Mouse (Mus musculus): ENCODE results near the gene Ugt1a6a. TPM values are rescaled to one million over a fixed set of nuclear protein-coding genes. Genes with fewer than 3 reads are reported as not detected.

The Ugt1a6a gene
- polyA plus RNA-seq, 1 experiment from 2014 or later: 0.80 TPM

DNA sequence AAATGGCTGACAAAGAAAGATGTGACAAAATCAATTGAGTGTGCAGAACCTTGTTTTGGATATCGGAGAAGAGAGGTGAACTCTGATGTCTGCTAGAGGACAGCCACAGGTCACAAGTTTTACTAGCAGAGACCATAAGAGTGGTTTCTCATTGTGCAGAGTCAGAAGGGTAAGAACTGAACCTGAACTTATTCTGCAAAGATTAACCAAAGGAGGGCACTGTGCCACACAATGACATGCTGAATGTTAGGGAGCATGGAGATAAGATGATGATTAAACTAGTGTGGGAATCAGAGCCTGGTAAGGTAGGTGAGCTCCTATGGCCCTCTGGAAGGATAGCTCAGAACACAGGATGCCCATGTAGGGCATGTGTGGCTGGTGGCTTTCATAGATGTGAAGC lies 61.1 kb downstream of the Ugt1a6a start:
- no peak for DNase-seq (ENCODE audit: low spot score)
- Histone ChIP-seq H3K9ac (ENCODE audit: low read depth, low read length) (no peak overlapping the region), H3K27ac (ENCODE audit: low read depth, low read length) (no peak overlapping the region), H3K9me3 (ENCODE audit: control insufficient read depth, low read length) (no peaks in the 10 kb centered on the region), H3K4me3 (ENCODE audit: low read depth, low read length) (no peak overlapping the region), H3K36me3 (ENCODE audit: control insufficient read depth, insufficient read depth, low read length) (no peaks in the 10 kb centered on the region), H3K4me2 (no peak overlapping the region), H3K4me1 (replicated peaks; ENCODE audit: control insufficient read depth, insufficient read depth, low read length) (no peaks in the 10 kb centered on the region), H3K27me3 (replicated peaks; ENCODE audit: control insufficient read depth, insufficient read depth, low read length) (no peaks in the 10 kb centered on the region)
- WGBS: 90% methylated on average over 1 of the region's 1 CpGs
- ATAC-seq (replicated peaks; ENCODE audit: low FRiP score): no peak

DNA sequence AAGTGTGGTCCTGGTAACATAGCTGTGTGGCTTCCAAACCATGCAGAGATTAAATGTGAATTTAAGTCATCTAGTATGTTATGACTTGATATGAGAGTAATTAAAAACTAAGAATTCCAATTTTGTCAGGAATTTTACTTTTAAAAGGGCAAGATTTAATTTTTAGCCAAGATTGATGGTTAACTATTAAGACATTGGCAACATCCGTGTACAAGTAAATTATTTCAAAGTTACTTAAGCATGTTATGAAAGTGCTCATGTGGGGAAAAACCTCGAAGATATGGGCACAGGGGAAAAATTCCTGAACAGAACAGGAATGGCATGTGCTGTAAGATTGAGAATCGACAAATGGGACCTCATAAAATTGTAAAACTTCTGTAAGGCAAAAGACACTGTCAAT lies 62.8 kb downstream of the Ugt1a6a start:
- WGBS: 67% methylated on average over 3 of the region's 3 CpGs
- Histone ChIP-seq H3K36me3 (ENCODE audit: control insufficient read depth, insufficient read depth, low read length) (no peaks in the 10 kb centered on the region), H3K27ac (ENCODE audit: low read depth, low read length) (no peak overlapping the region), H3K9ac (ENCODE audit: low read depth, low read length) (no peak overlapping the region), H3K4me3 (ENCODE audit: low read depth, low read length) (no peak overlapping the region), H3K9me3 (ENCODE audit: control insufficient read depth, low read length) (no peaks in the 10 kb centered on the region), H3K4me2 (no peak overlapping the region), H3K4me1 (replicated peaks; ENCODE audit: control insufficient read depth, insufficient read depth, low read length) (no peaks in the 10 kb centered on the region), H3K27me3 (replicated peaks; ENCODE audit: control insufficient read depth, insufficient read depth, low read length) (no peaks in the 10 kb centered on the region)
- DNase-seq (ENCODE audit: low spot score) (no peak), ATAC-seq (replicated peaks; ENCODE audit: low FRiP score) (no peak)

DNA sequence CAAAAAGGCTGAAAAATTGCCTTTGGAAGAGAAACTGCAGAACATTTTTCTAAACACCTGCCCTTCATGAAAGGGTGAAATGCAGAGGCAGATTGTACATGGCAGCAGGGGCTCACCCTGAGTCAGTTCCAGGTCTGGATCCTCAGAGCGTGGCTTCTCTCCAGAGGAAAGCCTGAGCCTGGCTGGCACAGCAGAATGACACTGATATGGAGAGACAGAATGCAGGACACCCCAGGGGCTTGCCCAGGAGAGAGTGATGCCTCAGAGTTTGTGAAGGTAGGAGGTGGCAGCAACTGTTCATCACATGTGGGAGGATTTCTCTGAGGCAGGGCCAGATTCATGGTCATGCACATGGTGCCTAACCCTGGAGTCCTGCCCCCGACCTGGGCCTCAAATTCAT lies 65.4 kb downstream of the Ugt1a6a start:
- 73% methylated on average over 2 of the region's 2 CpGs for WGBS
- Histone ChIP-seq H3K9ac (ENCODE audit: low read depth, low read length) (no peak overlapping the region), H3K4me2 (no peak overlapping the region), H3K27ac (ENCODE audit: low read depth, low read length) (no peak overlapping the region), H3K36me3 (ENCODE audit: control insufficient read depth, insufficient read depth, low read length) (no peaks in the 10 kb centered on the region), H3K27me3 (replicated peaks; ENCODE audit: control insufficient read depth, insufficient read depth, low read length) (no peaks in the 10 kb centered on the region), H3K4me1 (replicated peaks; ENCODE audit: control insufficient read depth, insufficient read depth, low read length) (no peaks in the 10 kb centered on the region), H3K9me3 (ENCODE audit: control insufficient read depth, low read length) (no peaks in the 10 kb centered on the region; the same call in 1 of the 2 replicates), H3K4me3 (ENCODE audit: low read depth, low read length) (no peak overlapping the region)
- ATAC-seq (replicated peaks; ENCODE audit: low FRiP score): no peak
- no peak for DNase-seq (ENCODE audit: low spot score)

DNA sequence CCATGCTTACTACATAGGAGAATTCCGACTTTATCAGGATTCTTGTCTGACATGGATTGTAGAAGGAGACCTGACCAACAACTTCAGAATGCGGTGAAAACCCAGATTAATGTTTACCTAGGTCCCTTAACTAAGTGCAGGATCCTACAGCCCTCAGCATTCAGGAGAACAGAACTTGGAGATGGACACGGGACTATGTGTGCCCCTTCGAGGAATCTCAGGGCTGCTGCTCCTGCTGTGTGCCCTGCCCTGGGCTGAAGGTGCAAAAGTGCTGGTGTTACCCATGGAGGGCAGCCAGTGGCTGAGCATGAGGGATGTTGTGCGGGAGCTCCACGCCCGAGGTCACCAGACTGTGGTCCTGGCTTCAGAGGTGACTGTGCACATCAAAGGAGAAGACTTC lies 65.8 kb downstream of the Ugt1a6a start, which contains the start of gene Ugt1a2:
TSS of gene Ugt1a2 (plus strand) at position 146 of the 400 bp plus-strand sequence.
- Histone ChIP-seq H3K9me3 (ENCODE audit: control insufficient read depth, low read length) (no peaks in the 10 kb centered on the region; the same call in 1 of the 2 replicates), H3K9ac (ENCODE audit: low read depth, low read length) (no peak within 1 kb of the TSS), H3K4me2 (no peak within 1 kb of the TSS), H3K4me3 (ENCODE audit: low read depth, low read length) (no peak within 1 kb of the TSS), H3K27ac (ENCODE audit: low read depth, low read length) (no peak within 1 kb of the TSS), H3K36me3 (ENCODE audit: control insufficient read depth, insufficient read depth, low read length) (no peaks in the 10 kb centered on the region), H3K4me1 (replicated peaks; ENCODE audit: control insufficient read depth, insufficient read depth, low read length) (no peaks in the 10 kb centered on the region), H3K27me3 (replicated peaks; ENCODE audit: control insufficient read depth, insufficient read depth, low read length) (no peaks in the 10 kb centered on the region)
- 64% methylated on average over 7 of the region's 7 CpGs for WGBS
- ATAC-seq (replicated peaks; ENCODE audit: low FRiP score): no peak
- DNase-seq (ENCODE audit: low spot score): no peak

DNA sequence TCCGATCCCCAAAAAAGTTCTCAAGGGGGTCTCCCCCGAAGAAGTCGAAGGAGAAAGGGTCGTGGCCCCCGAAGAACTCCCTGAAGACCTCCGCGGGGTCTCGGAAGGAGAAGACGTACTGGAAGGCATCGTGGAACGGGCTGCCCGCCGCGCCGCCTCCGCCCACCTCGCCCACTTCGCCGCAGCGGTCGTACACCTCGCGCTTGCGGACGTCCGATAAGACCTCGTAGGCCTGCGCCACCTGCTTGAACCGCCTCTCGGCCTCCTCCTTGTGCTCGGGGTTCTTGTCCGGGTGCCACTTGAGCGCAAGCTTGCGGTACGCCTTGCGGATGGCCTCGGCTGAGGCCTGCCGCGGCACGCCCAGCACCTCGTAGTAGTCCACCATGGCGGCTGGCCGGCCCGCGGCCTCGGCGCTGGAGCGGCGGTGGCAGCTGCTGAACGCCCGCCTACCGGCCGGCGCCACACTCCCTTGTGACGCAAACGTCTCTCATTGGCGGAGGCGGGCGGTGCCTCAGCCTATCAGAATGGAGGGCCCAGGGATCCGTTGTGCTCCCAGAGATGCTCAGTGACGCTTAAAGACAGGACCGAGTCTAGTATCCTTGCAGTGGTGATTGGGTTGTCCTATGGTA lies 70.8 kb downstream of the Ugt1a6a start, which contains the start of gene Dnajb3:
TSS of gene Dnajb3 (minus strand) at position 489 of the 629 bp plus-strand sequence.
- no peaks in the 10 kb centered on the region; the same call in 1 of the 2 replicates for H3K9me3 ChIP-seq (ENCODE audit: control insufficient read depth, low read length)
- ATAC-seq (replicated peaks; ENCODE audit: low FRiP score) (peak; percentile 88), DNase-seq (ENCODE audit: low spot score) (peak; percentile 82)
- H3K4me3 ChIP-seq (ENCODE audit: low read depth, low read length): peak within 1 kb of the TSS; percentile 56
- H3K9ac ChIP-seq (ENCODE audit: low read depth, low read length): peak within 1 kb of the TSS; percentile 76
- H3K4me2 ChIP-seq: peak within 1 kb of the TSS; percentile 77
- peak within 1 kb of the TSS; percentile 83 for H3K27ac ChIP-seq (ENCODE audit: low read depth, low read length)
- WGBS: 6% methylated on average over 62 of the region's 62 CpGs
- no peaks in the 10 kb centered on the region for H3K27me3 ChIP-seq (replicated peaks; ENCODE audit: control insufficient read depth, insufficient read depth, low read length)
- no peaks in the 10 kb centered on the region for H3K36me3 ChIP-seq (ENCODE audit: control insufficient read depth, insufficient read depth, low read length)
- H3K4me1 ChIP-seq (replicated peaks; ENCODE audit: control insufficient read depth, insufficient read depth, low read length): peaks cover 3% of the 10 kb centered on the region; the same call in 1 of the 2 replicates

DNA sequence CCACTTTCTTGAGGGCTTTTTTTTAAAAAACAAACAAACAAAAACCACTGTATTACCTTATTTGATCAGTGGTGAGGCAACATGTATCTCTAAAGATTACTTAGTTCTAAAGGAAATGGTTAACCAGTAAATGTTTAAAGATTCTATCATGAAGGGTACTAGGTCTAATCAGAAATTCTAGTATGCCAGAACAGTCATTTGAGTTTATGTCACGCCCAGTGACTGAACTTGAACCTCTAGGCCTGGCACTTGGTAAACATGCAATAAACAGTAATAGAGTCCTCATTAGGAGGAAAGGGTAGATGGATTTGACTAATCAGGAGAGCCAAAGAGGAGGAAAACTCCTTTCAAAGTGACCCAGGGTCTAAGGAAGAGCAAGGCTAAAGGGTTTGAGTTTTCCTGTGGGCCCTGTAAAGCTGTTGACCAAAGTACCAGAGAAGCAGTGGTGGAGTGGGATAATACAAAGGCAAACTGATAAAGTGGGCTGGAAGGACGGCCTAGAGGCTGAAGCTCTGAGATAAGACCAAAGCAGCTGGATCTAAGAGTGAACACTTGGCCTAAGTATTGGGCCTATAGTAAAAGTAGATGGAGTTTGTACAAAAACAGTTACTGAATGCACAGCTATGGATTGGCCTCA lies 72.4 kb downstream of the Ugt1a6a start:
- Histone ChIP-seq H3K4me3 (ENCODE audit: low read depth, low read length) (no peak overlapping the region), H3K27me3 (replicated peaks; ENCODE audit: control insufficient read depth, insufficient read depth, low read length) (no peaks in the 10 kb centered on the region), H3K27ac (ENCODE audit: low read depth, low read length) (peak overlapping the region; percentile 83), H3K36me3 (ENCODE audit: control insufficient read depth, insufficient read depth, low read length) (no peaks in the 10 kb centered on the region), H3K4me2 (peak overlapping the region; percentile 37), H3K9me3 (ENCODE audit: control insufficient read depth, low read length) (peaks cover 7% of the 10 kb centered on the region), H3K9ac (ENCODE audit: low read depth, low read length) (no peak overlapping the region), H3K4me1 (replicated peaks; ENCODE audit: control insufficient read depth, insufficient read depth, low read length) (peaks cover 3% of the 10 kb centered on the region; the same call in 1 of the 2 replicates)
- ATAC-seq (replicated peaks; ENCODE audit: low FRiP score): peak; percentile 88
- DNase-seq (ENCODE audit: low spot score): peak; percentile 32
- 47% methylated on average over 2 of the region's 2 CpGs for WGBS

DNA sequence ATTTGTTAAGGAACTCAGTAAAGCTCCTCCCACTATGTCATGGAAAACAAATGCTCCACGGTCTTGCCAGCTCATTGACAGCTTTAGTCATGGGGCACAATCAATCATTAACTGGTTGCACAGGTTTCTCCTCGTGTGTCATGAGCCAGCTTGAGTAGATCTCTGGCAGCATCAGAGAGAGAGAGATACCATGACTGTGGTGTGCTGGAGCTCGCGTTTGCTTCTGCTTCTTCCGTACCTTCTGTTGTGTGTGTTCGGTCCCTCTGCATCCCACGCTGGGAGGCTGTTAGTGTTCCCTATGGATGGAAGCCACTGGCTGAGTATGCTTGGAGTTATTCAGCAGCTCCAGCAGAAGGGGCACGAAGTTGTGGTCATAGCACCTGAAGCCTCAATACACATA lies 77.2 kb downstream of the Ugt1a6a start, which contains the start of gene Ugt1a1:
TSS of gene Ugt1a1 (plus strand) at position 148 of the 400 bp plus-strand sequence.
- Histone ChIP-seq H3K27ac (ENCODE audit: low read depth, low read length) (no peak within 1 kb of the TSS), H3K9me3 (ENCODE audit: control insufficient read depth, low read length) (peaks cover 50% of the 10 kb centered on the region), H3K4me3 (ENCODE audit: low read depth, low read length) (no peak within 1 kb of the TSS), H3K9ac (ENCODE audit: low read depth, low read length) (no peak within 1 kb of the TSS), H3K36me3 (ENCODE audit: control insufficient read depth, insufficient read depth, low read length) (no peaks in the 10 kb centered on the region), H3K4me2 (no peak within 1 kb of the TSS), H3K4me1 (replicated peaks; ENCODE audit: control insufficient read depth, insufficient read depth, low read length) (peaks cover 3% of the 10 kb centered on the region; the same call in 1 of the 2 replicates), H3K27me3 (replicated peaks; ENCODE audit: control insufficient read depth, insufficient read depth, low read length) (no peaks in the 10 kb centered on the region)
- WGBS: 64% methylated on average over 8 of the region's 8 CpGs
- no peak; the same call in 1 of the 2 replicates for ATAC-seq (replicated peaks; ENCODE audit: low FRiP score)
- DNase-seq (ENCODE audit: low spot score): peak; percentile 42

DNA sequence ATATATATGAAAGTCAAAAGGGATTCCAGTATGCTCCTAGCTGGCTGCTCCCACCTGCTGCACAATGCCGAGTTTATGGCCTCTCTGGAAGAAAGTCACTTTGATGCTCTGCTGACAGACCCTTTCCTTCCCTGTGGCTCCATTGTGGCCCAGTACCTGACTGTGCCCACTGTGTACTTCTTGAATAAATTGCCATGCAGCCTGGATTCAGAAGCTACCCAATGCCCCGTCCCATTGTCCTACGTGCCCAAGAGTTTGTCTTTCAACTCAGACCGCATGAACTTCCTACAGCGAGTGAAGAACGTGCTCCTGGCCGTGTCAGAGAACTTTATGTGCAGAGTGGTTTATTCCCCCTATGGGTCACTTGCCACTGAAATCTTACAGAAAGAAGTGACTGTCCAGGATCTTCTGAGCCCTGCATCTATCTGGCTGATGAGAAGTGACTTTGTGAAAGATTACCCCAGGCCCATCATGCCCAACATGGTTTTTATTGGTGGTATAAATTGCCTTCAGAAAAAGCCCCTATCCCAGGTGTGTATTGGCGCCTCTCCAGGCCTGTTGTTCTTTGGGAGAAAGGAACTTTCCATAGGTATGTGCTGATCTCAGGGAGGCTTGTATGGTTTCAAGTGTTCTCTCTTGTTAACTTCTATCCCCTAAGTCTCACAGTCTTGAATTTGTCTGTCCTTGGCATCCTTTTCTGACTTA lies 77.9 kb downstream of the Ugt1a6a start:
- peak; percentile 34 for DNase-seq (ENCODE audit: low spot score)

More for the DNA sequence above, 77.9 kb downstream of the Ugt1a6a start:
- Histone ChIP-seq H3K36me3 (ENCODE audit: control insufficient read depth, insufficient read depth, low read length) (no peaks in the 10 kb centered on the region), H3K9me3 (ENCODE audit: control insufficient read depth, low read length) (peaks cover 57% of the 10 kb centered on the region), H3K4me2 (no peak overlapping the region), H3K4me1 (replicated peaks; ENCODE audit: control insufficient read depth, insufficient read depth, low read length) (peaks cover 2% of the 10 kb centered on the region; the same call in 1 of the 2 replicates), H3K9ac (ENCODE audit: low read depth, low read length) (no peak overlapping the region), H3K27me3 (replicated peaks; ENCODE audit: control insufficient read depth, insufficient read depth, low read length) (no peaks in the 10 kb centered on the region), H3K4me3 (ENCODE audit: low read depth, low read length) (no peak overlapping the region), H3K27ac (ENCODE audit: low read depth, low read length) (no peak overlapping the region)
- ATAC-seq (replicated peaks; ENCODE audit: low FRiP score): peak; percentile 6; the same call in 1 of the 2 replicates
- WGBS: 60% methylated on average over 8 of the region's 8 CpGs

Measured in liver, embryonic 11.5 days (tissue).